Mouse (Mus musculus): ENCODE data around the gene Mlf1. TPM values are rescaled to one million over a fixed set of nuclear protein-coding genes. Genes with fewer than 3 reads are reported as not detected.

Mlf1 gene
- not detected in 2 replicates for polyA plus RNA-seq (2012)

GRCm38 (mm10) chr3:67373872-67374271 is at the start of gene Mlf1:
Gene Mlf1, plus strand, starts transcription at chr3:67374097.
- no peak for TF ChIP-seq GATA1 (IDR thresholded peaks at IDR 0.05; ENCODE audit: low read length)

GRCm38 (mm10) chr3:67339558-67339957 is 34.3 kb upstream of the Mlf1 start:
- TF ChIP-seq GATA1 (IDR thresholded peaks at IDR 0.05; ENCODE audit: low read length): no peak

- no peak for TF ChIP-seq GATA1 (IDR thresholded peaks at IDR 0.05; ENCODE audit: low read length)
Observed at GRCm38 (mm10) chr3:67340921-67341320, 33.0 kb upstream of the Mlf1 start.

GRCm38 (mm10) chr3:67343004-67343662 is 30.8 kb upstream of the Mlf1 start:
- no peak for TF ChIP-seq GATA1 (IDR thresholded peaks at IDR 0.05; ENCODE audit: low read length)

GRCm38 (mm10) chr3:67344599-67344998 is 29.3 kb upstream of the Mlf1 start:
- no peak for TF ChIP-seq GATA1 (IDR thresholded peaks at IDR 0.05; ENCODE audit: low read length)

- TF ChIP-seq GATA1 (IDR thresholded peaks at IDR 0.05; ENCODE audit: low read length): no peak
Observed at GRCm38 (mm10) chr3:67346674-67347073, 27.2 kb upstream of the Mlf1 start.

- TF ChIP-seq GATA1 (IDR thresholded peaks at IDR 0.05; ENCODE audit: low read length): no peak
Observed at GRCm38 (mm10) chr3:67351406-67352127, 22.3 kb upstream of the Mlf1 start.

GRCm38 (mm10) chr3:67352128-67352762 is 21.7 kb upstream of the Mlf1 start:
- no peak for TF ChIP-seq GATA1 (IDR thresholded peaks at IDR 0.05; ENCODE audit: low read length)

GRCm38 (mm10) chr3:67352763-67353149 is 21.1 kb upstream of the Mlf1 start:
- TF ChIP-seq GATA1 (IDR thresholded peaks at IDR 0.05; ENCODE audit: low read length): no peak

- no peak for TF ChIP-seq GATA1 (IDR thresholded peaks at IDR 0.05; ENCODE audit: low read length)
Observed at GRCm38 (mm10) chr3:67358376-67358775, 15.5 kb upstream of the Mlf1 start.

GRCm38 (mm10) chr3:67366087-67366892 is 7.6 kb upstream of the Mlf1 start:
- no peak for TF ChIP-seq GATA1 (IDR thresholded peaks at IDR 0.05; ENCODE audit: low read length)

GRCm38 (mm10) chr3:67367481-67367880 is 6.4 kb upstream of the Mlf1 start:
- no peak for TF ChIP-seq GATA1 (IDR thresholded peaks at IDR 0.05; ENCODE audit: low read length)

- no peak for TF ChIP-seq GATA1 (IDR thresholded peaks at IDR 0.05; ENCODE audit: low read length)
Observed at GRCm38 (mm10) chr3:67369407-67370079, 4.4 kb upstream of the Mlf1 start.

GRCm38 (mm10) chr3:67372194-67372593 is 1.7 kb upstream of the Mlf1 start:
- TF ChIP-seq GATA1 (IDR thresholded peaks at IDR 0.05; ENCODE audit: low read length): no peak

- TF ChIP-seq GATA1 (IDR thresholded peaks at IDR 0.05; ENCODE audit: low read length): no peak
Observed at GRCm38 (mm10) chr3:67372781-67373180, 1.1 kb upstream of the Mlf1 start.
